Mouse (Mus musculus): ENCODE measurements around the gene Adprhl1. TPM values are rescaled to one million over a fixed set of nuclear protein-coding genes. Genes with fewer than 3 reads are reported as not detected.

Adprhl1 gene
- polyA plus RNA-seq (2015; fragmentation: Illumina TruSeq; extraction: RNeasy Lipid Tissue Mini Kit (QIAGEN cat#74804); ENCODE audit: insufficient read depth, low replicate concordance), result not detected

GRCm38 (mm10) chr8:13254019-13254418 is at the start of gene Adprhl1:
TSS of gene Adprhl1 (minus strand) at chr8:13254162.

GRCm38 (mm10) chr8:13287692-13288623 is 34.0 kb upstream of the Adprhl1 start, which contains the start of the genes Dcun1d2 and Tmco3:
TSS of gene Dcun1d2 (minus strand) at chr8:13288131.
TSS of gene Tmco3 (plus strand) at chr8:13288190.

GRCm38 (mm10) chr8:13200301-13201012 is 53.5 kb downstream of the Adprhl1 start, which contains the start of gene Grtp1:
TSS of gene Grtp1 (minus strand) at chr8:13200620.

Other genes with a start within 250 kb of the Adprhl1 start
- 0.25 TPM for gene F7, start 228.1 kb downstream of the Adprhl1 start, polyA plus RNA-seq (2015; fragmentation: Illumina TruSeq; extraction: RNeasy Lipid Tissue Mini Kit (QIAGEN cat#74804); ENCODE audit: insufficient read depth, low replicate concordance)
- 0.97 TPM for gene F10, start 216.9 kb downstream of the Adprhl1 start, polyA plus RNA-seq (2015; fragmentation: Illumina TruSeq; extraction: RNeasy Lipid Tissue Mini Kit (QIAGEN cat#74804); ENCODE audit: insufficient read depth, low replicate concordance)
- not detected for gene Proz, start 193.2 kb downstream of the Adprhl1 start, polyA plus RNA-seq (2015; fragmentation: Illumina TruSeq; extraction: RNeasy Lipid Tissue Mini Kit (QIAGEN cat#74804); ENCODE audit: insufficient read depth, low replicate concordance)
- 30.1 TPM for gene Pcid2, start 148.7 kb downstream of the Adprhl1 start, polyA plus RNA-seq (2015; fragmentation: Illumina TruSeq; extraction: RNeasy Lipid Tissue Mini Kit (QIAGEN cat#74804); ENCODE audit: insufficient read depth, low replicate concordance)
- 51.4 TPM for gene Cul4a, start 148.5 kb downstream of the Adprhl1 start, polyA plus RNA-seq (2015; fragmentation: Illumina TruSeq; extraction: RNeasy Lipid Tissue Mini Kit (QIAGEN cat#74804); ENCODE audit: insufficient read depth, low replicate concordance)
- gene Lamp1, start 95.0 kb downstream of the Adprhl1 start, polyA plus RNA-seq (2015; fragmentation: Illumina TruSeq; extraction: RNeasy Lipid Tissue Mini Kit (QIAGEN cat#74804); ENCODE audit: insufficient read depth, low replicate concordance), result 324 TPM
- gene Grtp1, start 53.5 kb downstream of the Adprhl1 start, polyA plus RNA-seq (2015; fragmentation: Illumina TruSeq; extraction: RNeasy Lipid Tissue Mini Kit (QIAGEN cat#74804); ENCODE audit: insufficient read depth, low replicate concordance), result 0.41 TPM
- gene Dcun1d2, start 34.0 kb upstream of the Adprhl1 start, polyA plus RNA-seq (2015; fragmentation: Illumina TruSeq; extraction: RNeasy Lipid Tissue Mini Kit (QIAGEN cat#74804); ENCODE audit: insufficient read depth, low replicate concordance), result 18.0 TPM
- 12.0 TPM for gene Tmco3, start 34.0 kb upstream of the Adprhl1 start, polyA plus RNA-seq (2015; fragmentation: Illumina TruSeq; extraction: RNeasy Lipid Tissue Mini Kit (QIAGEN cat#74804); ENCODE audit: insufficient read depth, low replicate concordance)
- 62.2 TPM for gene Tfdp1, start 84.6 kb upstream of the Adprhl1 start, polyA plus RNA-seq (2015; fragmentation: Illumina TruSeq; extraction: RNeasy Lipid Tissue Mini Kit (QIAGEN cat#74804); ENCODE audit: insufficient read depth, low replicate concordance)
- gene Atp4b, start 142.7 kb upstream of the Adprhl1 start, polyA plus RNA-seq (2015; fragmentation: Illumina TruSeq; extraction: RNeasy Lipid Tissue Mini Kit (QIAGEN cat#74804); ENCODE audit: insufficient read depth, low replicate concordance), result not detected
- not detected for gene Grk1, start 150.9 kb upstream of the Adprhl1 start, polyA plus RNA-seq (2015; fragmentation: Illumina TruSeq; extraction: RNeasy Lipid Tissue Mini Kit (QIAGEN cat#74804); ENCODE audit: insufficient read depth, low replicate concordance)
- gene Tmem255b, start 181.0 kb upstream of the Adprhl1 start, polyA plus RNA-seq (2015; fragmentation: Illumina TruSeq; extraction: RNeasy Lipid Tissue Mini Kit (QIAGEN cat#74804); ENCODE audit: insufficient read depth, low replicate concordance), result 0.28 TPM
- 22.2 TPM for gene Gas6, start 240.3 kb upstream of the Adprhl1 start, polyA plus RNA-seq (2015; fragmentation: Illumina TruSeq; extraction: RNeasy Lipid Tissue Mini Kit (QIAGEN cat#74804); ENCODE audit: insufficient read depth, low replicate concordance)